Mouse (Mus musculus) thymus, postnatal 14 days (tissue): ENCODE results near the gene Scaper.

ENCODE experiments used
- DNase-seq: peaks from one replicate; pipeline ENCODE4 v3.0.0; 2021

Gene Scaper

DNA sequence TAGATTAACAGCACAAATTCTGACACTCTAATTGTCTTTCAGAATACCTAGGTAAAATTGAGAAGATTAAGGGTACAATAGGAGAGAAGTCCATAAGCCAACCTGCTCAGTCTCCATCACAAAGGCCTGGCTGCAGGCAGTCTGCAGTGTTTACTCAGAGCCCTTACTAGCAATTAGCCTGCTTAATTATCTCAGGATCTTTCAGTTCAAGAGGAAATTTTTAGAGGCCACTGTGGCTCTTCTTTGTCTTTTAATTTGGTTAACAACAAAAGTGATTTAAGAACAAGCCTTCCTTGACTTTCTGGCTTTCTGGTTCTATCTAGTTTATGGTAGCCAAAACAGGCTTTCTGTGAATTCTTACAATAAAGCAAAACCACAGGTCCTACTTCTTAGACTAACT lies 339.3 kb downstream of the Scaper start:
- no peak for DNase-seq

DNA sequence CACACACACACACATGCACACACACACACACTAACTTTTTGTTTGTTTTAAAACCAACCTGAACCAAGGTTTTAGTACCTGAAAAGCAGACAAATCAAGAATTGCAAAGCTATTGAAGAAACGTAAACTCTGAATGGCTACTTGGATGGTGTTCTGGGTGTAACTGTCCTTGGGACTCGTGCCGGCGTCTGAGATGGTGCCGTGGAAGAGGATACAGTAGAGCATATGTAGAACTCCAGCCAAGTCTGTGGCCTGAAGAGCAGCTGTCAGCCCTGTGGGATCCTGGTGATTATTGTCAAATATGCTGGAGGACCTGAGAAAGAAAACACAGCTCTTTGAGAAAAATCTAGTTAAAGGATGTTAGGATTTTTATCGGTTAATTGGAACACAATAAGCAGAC lies 351.8 kb downstream of the Scaper start:
- no peak for DNase-seq

DNA sequence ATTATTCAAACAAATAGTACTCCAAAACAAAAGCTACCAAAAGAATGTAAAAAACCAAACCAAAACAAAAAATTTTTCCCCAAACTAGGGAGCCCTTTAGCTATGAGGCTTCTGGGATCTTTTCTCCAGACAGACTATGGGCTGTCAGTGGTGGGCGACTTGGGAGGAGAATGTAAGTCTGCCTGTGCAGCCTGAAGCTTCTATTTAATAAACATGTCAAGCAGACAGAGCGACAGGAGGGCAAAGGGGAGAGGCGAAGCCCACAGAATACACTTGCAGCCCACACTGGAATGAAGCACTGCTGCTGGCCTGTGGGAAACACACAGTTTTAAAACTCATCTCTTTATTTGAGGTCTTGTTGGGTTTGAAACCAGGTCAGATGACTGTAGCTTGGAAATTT lies 356.5 kb downstream of the Scaper start:
- DNase-seq: no peak

DNA sequence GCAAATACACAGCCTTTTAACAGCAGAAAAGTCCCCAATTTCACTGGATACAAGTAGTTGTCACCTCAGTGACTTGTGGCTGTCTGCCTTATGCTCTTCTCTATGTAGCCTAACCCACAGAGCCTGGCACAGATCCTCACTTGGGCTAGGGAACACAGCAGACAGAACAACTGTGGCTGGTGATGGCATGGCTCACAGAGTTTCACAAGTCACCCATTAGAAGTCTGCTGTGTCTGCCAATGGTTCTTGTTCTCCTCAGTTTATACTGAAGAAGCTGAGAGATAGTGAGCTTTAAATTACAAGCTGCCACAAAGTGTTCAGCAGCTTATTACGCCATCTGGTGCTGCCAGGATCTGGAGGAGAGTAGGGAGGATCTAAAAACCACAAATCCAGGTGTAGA lies 361.3 kb downstream of the Scaper start:
- DNase-seq: no peak

DNA sequence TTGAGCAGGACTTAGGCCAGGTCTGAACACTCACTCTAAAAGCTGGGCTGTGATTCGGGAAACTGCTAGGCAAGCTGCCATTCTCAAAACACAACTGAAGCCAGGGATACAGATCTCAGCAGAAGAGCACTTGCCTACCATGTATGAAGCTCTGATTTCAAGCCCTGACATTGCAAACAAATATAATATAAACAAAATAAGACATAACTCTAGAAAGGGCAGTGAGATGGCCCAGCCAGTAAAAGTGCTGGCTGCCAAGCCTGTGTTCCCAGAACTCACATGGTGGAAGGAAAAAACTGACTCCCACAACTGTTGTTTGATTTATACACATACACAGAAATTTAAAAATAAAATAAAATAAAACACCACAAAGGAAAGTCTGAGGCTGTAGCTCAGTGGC lies 366.8 kb downstream of the Scaper start:
- no peak for DNase-seq

DNA sequence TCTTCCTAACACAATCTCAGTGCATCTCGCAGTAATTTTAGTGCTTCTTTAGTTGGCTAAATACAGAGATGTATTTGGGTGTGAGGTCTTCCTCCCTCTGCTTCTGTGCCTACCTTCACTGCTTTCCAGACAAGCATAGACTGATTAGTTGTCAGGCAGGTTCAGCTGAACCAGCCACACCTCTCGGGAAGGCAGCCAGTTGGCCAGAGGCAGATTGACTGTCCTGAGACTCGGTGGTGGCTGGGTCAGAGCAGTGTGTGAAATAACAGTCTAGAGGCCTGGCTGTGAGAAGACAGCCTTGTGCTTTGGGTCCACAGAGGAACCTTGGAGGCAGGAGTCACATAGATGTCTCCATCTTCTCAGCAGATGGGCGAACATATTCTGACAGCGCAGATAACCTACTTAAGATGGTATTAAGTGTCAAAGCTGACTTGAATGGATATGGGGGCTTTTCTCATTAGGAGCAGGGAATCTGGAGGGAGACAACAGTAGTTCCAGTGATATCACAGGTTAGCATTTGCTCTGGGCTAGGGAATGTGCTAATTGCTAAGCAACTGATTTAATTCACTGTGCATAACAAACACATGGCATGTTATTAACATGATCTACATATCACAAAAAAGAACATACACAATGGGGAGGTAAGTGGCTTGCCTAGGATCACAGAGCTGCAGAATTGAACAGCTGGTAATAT lies 369.3 kb downstream of the Scaper start:
- DNase-seq: no peak

DNA sequence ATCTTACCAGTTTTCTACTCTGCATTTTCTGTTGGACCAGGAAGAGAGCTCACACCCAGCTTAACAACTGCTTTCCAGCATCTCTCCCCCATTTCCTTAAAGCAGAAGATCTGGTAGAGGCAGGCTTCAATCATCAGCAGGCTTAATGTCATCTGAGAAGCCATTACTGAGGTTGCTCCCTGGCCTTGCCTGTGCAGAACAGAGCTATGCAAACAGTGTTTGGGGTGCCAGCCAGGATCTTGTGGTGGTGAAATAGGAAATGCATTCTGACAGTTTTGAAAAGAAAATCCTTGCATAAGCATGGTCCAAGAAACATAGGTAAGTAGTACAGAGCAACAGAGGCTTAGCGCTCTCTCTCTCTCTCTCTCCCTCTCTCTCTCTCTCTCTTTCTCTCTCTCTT lies 377.0 kb downstream of the Scaper start:
- DNase-seq: no peak

DNA sequence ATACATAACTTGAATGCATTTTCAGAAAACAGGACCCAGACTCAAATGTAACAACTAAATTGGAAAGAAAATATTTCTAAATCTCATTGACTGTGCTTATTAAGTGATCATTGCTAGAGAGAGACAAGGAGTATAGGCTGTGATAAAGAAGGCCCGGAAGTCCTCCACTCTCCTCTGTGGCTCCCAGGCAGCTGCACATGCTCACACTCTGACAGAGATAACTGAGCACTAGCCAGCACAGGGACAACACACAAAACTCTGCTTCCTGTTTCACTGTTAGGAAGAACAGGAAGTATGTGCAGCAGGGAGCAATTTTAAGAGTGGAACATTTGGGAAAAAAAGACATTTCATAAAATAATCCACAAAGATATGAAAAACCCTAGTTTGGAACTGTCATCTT lies 382.9 kb downstream of the Scaper start:
- no peak for DNase-seq

DNA sequence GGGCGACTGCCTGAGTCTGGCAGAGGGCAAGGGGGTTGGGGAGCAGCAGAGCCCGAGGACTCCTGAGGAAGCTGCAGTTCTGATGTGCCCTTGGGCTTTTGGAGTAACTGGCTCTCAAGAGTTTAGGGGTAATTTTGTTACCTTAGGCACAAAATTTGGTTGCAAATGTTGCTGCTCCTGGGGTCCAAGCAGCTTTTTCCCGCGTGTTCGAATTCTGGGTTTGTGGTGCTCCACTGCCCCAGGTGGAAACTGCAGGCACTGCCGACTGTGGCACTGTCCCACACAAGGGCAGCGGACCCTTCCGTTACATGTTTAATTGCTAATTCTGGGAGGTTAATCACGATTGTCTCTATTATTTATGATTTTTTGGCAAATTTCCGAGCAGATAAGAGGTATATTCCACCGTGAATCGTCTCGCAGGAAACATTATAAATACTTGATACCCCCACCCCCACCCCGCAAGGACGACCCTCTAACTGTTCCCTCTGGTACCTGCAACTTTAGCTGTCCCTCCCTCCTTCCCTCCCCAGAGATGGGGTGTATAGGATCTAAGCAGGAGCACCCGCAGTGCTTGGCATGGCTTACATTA lies 388.5 kb downstream of the Scaper start:
- no peak for DNase-seq

DNA sequence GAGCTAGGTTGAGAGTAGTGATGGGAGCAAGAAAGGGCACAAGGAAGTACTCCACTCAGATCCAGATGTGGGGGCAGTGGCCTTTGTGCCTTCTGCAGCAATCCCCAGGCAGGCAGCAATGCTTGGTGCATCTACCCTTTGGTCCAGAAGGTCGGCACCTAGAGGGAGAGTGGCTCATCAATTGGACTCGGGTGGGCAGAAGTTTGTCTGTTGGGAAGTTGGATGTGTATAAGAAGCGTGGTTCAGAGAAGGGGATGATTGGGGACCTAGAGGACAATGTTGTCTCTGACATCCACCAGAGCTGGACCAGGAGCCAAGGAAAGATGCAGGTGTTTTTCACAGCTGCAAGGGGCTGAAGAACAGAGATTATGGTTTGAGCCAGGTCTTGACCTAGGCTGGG lies 389.0 kb downstream of the Scaper start:
- DNase-seq: no peak

DNA sequence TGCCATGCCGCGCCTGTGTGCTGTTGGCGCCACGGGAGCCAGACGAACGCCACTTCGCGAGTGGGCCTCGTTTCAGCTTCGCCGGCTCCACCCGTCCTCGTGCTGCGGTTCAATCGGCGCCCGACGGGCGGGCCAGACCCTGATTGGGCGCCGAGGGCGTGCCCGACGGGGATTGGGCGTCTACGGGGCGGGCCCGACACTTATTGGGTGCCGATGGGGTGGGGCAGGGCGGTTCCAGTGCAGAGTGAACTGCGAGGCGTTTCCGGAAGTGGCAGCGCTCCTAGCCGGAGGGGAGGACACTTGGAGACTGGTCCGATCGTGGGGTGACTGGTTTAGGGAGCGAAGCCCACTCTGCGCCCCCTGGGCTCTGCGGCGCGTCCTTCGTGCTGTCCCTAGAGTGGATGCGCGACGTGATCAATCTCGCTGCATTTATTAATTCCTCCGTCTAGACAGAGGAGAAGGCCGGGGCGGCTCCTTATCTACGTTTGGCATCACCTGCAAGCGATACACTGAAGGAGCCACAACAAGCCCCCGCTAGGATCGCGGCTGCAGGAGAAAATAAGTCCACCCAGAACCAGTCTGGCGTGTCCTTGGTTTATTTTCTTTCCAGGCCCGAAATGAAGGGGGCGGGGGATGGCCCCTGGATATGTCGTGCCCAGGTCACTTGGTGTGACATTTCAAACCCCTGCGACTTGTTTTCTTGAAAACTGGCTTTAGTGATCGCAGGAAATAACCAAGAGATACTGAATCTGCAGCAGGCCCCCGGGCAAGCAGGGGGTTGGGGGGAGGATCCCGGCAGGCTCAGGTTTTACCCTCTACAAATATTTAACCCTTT lies 391.5 kb downstream of the Scaper start:
- peak; percentile 51 for DNase-seq

DNA sequence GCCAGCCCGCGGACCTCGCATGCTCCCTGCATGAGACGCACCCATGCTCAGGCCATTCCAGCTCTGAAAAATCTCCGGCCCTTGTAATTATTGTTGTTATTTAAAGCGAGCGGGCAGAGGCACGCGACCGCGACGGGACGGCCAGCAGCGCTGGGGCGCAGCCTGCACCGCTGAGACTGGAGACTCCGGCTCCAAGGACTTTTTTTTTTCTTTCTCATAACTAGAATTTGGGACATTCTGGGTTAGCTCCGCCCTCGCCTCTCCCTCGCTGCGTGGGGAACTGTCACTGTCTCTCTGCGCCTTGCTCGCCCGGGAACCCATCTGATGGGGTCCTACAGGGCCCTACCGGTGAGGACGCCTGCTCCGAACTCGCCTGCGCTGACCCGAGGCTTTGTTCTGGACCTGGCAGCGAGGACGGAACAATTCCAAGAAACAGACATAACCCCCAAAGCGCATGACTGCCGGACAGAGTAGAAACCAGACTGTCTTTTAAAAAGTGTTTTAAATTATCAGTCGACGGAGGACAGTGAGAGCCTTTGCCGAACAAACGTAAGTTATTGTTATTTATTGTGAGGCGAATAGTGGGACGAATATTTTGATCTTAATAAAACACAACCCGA lies 392.3 kb downstream of the Scaper start:
- no peak for DNase-seq

DNA sequence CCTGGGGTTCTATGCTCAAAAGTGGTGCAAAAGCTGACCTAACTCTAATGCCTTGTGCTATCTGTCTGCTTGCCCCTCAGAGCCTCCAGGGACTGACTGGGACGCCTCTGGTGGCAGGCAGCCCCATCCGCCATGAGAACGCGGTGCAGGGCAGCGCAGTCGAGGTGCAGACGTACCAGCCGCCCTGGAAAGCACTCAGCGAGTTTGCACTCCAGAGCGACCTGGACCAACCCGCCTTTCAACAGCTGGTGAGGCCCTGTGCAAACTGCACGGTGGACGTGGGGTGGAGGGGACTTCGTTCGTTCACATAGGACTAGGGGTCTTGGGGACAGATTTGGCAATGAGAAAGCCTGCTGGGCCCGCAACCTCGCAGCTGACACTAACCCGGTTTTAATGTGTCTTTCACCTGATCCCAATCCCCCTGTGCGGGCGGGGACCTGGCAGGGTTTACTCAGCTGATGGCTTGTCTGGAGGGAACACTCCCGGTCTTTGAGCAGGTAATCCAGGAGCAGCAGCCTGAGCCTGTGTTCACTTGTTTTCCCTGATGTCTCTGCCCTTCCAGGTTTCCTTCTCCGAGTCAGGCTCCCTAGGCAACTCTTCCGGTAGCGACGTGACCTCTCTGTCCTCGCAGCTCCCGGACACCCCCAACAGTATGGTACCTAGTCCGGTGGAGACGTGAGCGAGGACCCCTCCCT lies 392.9 kb downstream of the Scaper start:
- no peak for DNase-seq

DNA sequence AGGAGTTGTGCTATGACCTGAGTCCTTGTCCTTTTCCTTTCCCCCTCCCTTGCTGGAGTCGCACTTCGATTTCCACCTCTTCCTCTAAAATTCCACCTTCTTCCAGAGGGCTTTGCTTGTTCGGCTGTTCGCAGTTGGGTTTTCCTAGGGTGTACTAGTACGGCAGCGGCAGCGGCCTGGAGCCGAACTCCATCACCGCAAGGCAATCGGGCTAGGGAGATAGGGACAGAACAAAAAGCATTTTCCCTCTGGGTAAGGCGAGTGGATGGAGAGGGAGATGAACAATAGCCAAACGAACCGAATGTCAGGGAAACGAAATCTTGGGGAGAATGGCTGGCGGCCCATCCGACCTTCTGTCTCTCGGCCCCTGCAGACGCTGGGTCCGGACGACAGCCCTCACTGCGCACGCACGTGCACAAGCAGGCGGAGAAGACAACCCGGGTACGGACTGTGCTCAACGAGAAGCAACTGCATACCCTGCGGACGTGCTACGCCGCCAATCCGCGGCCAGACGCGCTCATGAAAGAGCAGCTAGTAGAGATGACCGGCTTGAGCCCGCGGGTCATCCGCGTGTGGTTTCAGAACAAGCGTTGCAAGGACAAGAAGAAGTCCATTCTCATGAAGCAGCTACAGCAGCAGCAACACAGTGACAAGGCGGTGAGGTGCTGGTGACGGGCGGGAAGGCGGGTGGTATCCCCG lies 394.1 kb downstream of the Scaper start:
- peak; percentile 28 for DNase-seq

DNA sequence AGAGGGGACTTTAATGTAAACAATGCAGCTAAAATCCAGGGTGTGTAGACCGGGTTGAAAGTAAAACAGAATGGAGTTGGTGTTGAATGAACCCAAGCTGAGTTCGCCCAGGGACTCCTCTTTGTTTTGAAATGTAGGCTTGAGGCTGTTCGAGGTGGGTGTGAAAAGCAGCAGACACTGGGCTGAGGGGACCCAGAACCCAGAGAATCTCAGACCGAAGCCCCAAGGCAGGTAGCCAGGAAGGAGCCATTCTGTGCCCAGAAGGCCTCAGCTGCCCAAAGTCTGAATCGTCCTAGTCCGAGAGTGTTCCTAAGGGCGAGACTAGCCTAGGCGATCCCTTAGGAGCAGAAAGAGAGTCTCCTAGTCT lies 394.6 kb downstream of the Scaper start:
- no peak for DNase-seq

DNA sequence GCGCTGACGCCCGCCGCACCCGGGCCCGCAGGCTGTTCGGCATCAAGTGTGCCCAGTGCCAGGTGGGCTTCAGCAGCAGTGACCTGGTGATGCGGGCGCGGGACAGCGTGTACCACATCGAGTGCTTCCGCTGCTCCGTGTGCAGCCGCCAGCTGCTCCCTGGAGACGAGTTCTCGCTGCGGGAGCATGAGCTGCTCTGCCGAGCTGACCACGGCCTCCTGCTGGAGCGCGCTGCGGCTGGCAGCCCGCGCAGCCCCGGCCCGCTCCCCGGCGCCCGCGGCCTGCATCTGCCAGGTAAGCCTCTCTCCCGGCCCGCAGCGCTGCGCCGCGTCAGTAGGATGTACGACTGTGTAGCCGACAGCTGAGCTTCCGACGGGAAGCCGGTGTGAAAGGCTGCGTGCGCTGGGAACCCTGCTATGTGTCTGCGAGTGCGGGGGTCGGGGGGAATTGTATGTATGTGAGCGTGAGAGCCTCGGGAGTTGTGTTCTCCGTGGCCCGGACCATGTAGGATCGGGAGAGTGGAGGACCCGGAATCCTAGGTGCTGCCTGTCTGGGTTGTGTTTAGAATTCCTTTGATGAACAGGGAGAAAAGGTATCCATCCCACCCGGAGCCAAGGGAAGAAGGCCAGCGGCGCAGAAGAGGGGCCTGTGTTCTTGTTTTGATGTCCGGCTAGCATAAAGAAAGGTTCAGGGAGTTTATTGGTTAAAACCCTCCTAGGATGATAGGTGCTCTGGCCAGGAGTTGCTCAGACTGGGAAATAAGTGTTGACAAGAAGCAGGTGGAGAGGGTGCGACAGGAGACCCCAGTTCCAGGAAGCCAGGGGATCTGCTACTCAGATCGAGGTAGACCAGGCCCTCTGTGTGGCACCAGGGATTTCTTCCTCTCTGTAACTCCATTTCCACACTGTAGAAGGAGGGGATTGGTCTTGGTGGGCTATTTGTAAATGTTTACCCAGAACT lies 395.3 kb downstream of the Scaper start:
- DNase-seq: peak; percentile 38

DNA sequence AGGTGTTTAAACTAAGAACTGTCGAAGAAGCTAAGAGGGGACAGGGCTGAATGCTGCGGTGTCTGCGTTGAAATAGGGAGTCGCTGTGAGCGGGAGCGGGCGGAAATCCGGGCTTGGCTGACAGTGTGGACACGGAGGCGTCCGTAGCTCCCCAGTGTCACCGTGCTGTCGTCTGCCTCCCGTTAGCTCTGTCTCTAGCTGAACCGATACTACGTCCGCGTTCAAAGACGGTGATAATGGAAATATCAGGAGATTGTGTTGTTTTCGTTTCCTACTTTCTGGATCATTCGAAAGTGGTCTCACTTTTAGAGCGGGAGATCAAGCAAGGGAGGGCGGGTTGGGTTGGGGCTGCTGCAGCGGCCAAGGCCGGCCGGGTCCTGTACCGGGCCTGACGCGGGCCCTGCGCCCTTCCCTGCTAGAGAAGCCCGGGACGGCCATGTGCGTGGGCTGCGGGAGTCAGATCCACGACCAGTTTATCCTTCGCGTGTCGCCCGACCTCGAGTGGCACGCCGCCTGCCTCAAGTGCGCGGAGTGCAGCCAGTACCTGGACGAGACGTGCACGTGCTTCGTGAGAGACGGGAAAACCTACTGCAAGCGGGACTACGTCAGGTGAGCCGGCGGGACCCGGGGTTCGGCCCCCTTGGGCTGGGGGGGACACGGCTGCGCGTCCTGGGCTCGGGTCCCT lies 396.1 kb downstream of the Scaper start:
- no peak for DNase-seq

DNA sequence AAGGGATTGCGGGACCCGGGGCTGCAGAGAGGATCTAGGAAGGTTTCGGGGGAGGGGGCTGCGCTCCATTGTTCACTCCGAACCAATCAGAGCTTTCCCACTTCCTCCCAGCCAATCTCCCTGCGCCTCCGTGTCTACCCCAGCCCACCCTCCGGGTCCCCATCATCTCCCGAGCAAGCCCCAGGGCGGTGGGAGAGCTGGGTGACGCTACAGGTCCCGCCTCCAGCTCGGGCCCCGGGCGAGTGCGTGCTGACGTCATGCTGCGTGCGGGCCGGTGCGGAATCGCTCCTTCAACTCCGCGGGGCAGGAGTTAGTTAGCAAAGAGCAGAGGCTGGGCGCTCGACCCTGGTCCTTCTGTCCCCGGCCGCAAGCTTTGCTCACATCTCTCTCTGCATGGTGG lies 397.0 kb downstream of the Scaper start:
- peak; percentile 84 for DNase-seq

DNA sequence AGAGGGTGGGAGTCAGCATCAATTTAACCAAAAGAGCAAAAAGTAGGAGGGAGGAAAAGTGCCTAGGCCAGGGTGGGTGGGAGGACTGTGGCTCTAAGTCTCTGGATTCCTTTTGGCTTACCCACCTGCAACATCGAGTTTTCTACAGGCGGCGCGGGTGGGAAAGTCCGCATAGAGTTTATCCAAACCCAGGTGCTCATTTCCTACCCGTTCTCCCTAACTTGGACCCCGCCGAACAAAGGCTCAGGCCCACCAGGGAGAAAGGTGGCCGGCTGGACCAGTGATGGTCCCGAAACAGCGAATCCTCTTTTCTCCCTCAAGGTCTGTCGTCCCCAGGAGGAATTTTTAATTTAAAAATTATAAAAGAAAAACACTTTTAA lies 397.5 kb downstream of the Scaper start:
- no peak for DNase-seq

DNA sequence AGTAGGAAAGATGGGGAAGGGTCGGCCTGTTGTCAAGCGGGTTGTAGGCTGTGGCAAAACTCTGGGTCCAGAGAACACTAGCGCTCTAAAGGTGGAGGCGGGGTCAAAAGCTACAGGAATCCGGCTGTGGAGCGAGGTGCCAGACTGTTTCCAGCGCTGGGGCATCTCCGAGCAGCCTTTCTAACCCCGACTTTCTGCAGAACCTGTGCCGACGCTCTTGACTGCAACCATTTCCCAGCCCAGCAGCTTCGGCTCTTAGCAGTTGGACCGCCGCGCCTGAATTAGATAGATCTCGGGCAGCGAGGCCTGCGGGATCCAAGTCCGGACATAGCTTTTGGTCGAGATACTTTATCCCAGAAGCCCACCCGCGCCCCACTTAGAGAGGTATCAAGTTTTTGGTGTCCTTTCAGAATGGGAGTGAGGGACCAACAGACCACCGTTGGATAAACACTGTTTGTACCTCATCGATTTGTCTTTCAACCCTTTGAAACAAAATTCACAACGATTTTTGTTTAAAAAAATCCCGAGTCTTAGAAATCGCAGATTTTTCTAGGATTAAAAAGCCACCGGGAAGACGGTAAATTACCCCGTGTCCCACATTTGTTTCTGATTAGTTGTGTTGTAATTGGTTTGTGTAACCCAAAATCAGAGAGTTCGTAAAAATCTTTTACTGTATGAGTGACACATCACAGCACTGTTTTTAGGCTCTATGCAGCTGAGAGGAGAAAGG lies 398.1 kb downstream of the Scaper start:
- DNase-seq: no peak
